Mouse (Mus musculus) stomach, embryonic 15.5 days (tissue): Measurements from ENCODE around the gene Nxph3. TPM values are rescaled to one million over a fixed set of nuclear protein-coding genes. Genes with fewer than 3 reads are reported as not detected.

Experiments
- ATAC-seq: fragments of 200-750 bp; cut with Nextera tagmentation; 2 replicates; pipeline ENCODE4 v1.8.0; 2017; ENCODE audit warnings: low read depth, moderate number of reproducible peaks, moderate TSS enrichment; ENCODE audit not compliant: insufficient read depth, low FRiP score
- H3K27ac ChIP-seq: fragments of 300-500 bp; sonication (generic); 2 replicates; pipeline ENCODE4 v1.5.1; 2015; ENCODE audit warnings: mild to moderate bottlenecking, inconsistent platforms
- H3K27me3 ChIP-seq: fragments of 300-500 bp; sonication (generic); replicated peaks from 2 replicates; pipeline ENCODE4 v1.6.1; 2015; ENCODE audit warnings: inconsistent platforms
- H3K36me3 ChIP-seq: fragments of 300-500 bp; sonication (generic); 2 replicates; pipeline ENCODE4 v1.6.1; 2015; ENCODE audit warnings: inconsistent platforms
- H3K4me1 ChIP-seq: fragments of 300-500 bp; sonication (generic); 2 replicates; pipeline ENCODE4 v1.6.1; 2015; ENCODE audit warnings: inconsistent platforms
- H3K4me2 ChIP-seq: fragments of 300-500 bp; sonication (generic); 2 replicates; pipeline ENCODE4 v1.6.1; 2015; ENCODE audit warnings: mild to moderate bottlenecking, inconsistent platforms
- H3K4me3 ChIP-seq: fragments of 300-500 bp; sonication (generic); replicated peaks from 2 replicates; pipeline ENCODE4 v1.5.1; 2015; ENCODE audit warnings: inconsistent platforms
- H3K9ac ChIP-seq: fragments of 300-500 bp; sonication (generic); 2 replicates; pipeline ENCODE4 v1.6.1; 2015; ENCODE audit warnings: inconsistent platforms
- H3K9me3 ChIP-seq: fragments of 300-500 bp; sonication (generic); 2 replicates; pipeline ENCODE4 v1.6.1; 2016; ENCODE audit warnings: inconsistent platforms
- WGBS: fragments of 180-500 bp; shearing (Covaris S2); methylation state at CpG from one replicate; pipeline ENCODE4 v1.1.7; 2015; 5-methylcytosine and 5-hydroxymethylcytosine counted together
- polyA plus RNA-seq: library from polyadenylated mRNA; unstranded; fragments of >200 nt; fragmentation: Nextera tagmentation; extraction: Ambion mirVana; gene quantifications from 2 replicates; pipeline ENCODE4 v1.2.1, GENCODE M21; 2015

Gene Nxph3
- polyA plus RNA-seq, 1 experiment from 2014 or later, result 0.83 TPM

- H3K9me3 ChIP-seq, result no peaks in the 10 kb centered on the region
- peaks cover 25% of the 10 kb centered on the region for H3K4me1 ChIP-seq
- H3K4me2 ChIP-seq, result no peak overlapping the region
- no peak overlapping the region for H3K27ac ChIP-seq
- WGBS, result 74% methylated on average over 15 of the region's 15 CpGs
- H3K4me3 ChIP-seq, result no peak overlapping the region
- no peak for ATAC-seq
- H3K27me3 ChIP-seq, result 0 out of 2 replicates have a peak, but pooled peaks cover 5% of the 10 kb centered on the region
- no peak overlapping the region for H3K9ac ChIP-seq
- no peaks in the 10 kb centered on the region for H3K36me3 ChIP-seq
Measured at GRCm38 (mm10) chr11:95538378-95539104, 24.2 kb upstream of the Nxph3 start.

DNA sequence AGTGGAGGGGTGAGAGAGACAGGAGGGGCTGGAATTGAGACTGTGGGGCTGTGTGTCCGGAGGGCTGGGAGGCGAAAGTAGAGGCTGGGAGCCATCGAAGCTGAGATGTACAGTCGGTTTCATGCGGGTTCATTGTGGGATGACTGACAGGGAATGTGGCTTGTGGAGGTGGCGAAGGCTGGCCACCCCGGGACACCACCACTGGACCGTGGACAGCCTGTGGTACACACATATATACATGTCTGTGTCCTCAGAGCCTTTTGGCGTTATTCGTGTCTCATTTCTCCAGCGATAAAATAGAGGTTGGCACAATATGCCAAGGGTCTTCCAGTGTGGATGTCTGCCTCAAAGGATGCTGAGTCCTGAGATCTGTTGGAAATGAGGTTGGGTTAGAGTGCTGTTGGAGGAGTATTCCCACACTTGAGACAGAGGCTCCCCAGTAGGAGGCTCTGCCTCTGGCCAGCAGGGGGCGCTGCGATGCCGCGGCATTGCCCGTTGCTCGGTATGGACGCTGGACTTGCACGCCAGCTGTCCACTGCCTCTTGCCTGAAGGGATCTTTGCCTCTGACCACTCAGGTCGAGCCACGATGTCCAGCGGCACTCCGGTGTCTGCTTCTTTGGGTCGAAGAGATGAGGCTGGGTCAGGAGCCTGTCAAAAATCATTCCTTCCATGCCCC lies 19.3 kb upstream of the Nxph3 start:
- Histone ChIP-seq H3K27ac (no peak overlapping the region), H3K36me3 (no peaks in the 10 kb centered on the region), H3K4me3 (no peak overlapping the region), H3K27me3 (0 out of 2 replicates have a peak, but pooled peaks cover 5% of the 10 kb centered on the region), H3K9me3 (no peaks in the 10 kb centered on the region), H3K4me1 (0 out of 2 replicates have a peak, but pooled peaks cover 8% of the 10 kb centered on the region), H3K4me2 (peak overlapping the region; percentile 41), H3K9ac (no peak overlapping the region)
- WGBS, result 22% methylated on average over 24 of the region's 24 CpGs
- ATAC-seq, result peak; percentile 77; the same call in 1 of the 2 replicates

- ATAC-seq, result no peak
- Histone ChIP-seq H3K9ac (no peak overlapping the region), H3K4me2 (no peak overlapping the region), H3K36me3 (no peaks in the 10 kb centered on the region), H3K27me3 (0 out of 2 replicates have a peak, but pooled peaks cover 5% of the 10 kb centered on the region), H3K27ac (no peak overlapping the region), H3K4me1 (0 out of 2 replicates have a peak, but pooled peaks cover 4% of the 10 kb centered on the region), H3K9me3 (no peaks in the 10 kb centered on the region), H3K4me3 (no peak overlapping the region)
- WGBS, result 63% methylated on average over 13 of the region's 13 CpGs
Measured at GRCm38 (mm10) chr11:95532353-95533072, 18.1 kb upstream of the Nxph3 start.

- Histone ChIP-seq H3K27ac (no peak overlapping the region), H3K36me3 (no peaks in the 10 kb centered on the region), H3K27me3 (no peaks in the 10 kb centered on the region), H3K4me1 (no peaks in the 10 kb centered on the region), H3K4me3 (no peak overlapping the region), H3K4me2 (no peak overlapping the region), H3K9me3 (no peaks in the 10 kb centered on the region), H3K9ac (no peak overlapping the region)
- ATAC-seq, result no peak
- 81% methylated on average over 3 of the region's 3 CpGs for WGBS
Measured at GRCm38 (mm10) chr11:95528231-95528630, 13.9 kb upstream of the Nxph3 start.

DNA sequence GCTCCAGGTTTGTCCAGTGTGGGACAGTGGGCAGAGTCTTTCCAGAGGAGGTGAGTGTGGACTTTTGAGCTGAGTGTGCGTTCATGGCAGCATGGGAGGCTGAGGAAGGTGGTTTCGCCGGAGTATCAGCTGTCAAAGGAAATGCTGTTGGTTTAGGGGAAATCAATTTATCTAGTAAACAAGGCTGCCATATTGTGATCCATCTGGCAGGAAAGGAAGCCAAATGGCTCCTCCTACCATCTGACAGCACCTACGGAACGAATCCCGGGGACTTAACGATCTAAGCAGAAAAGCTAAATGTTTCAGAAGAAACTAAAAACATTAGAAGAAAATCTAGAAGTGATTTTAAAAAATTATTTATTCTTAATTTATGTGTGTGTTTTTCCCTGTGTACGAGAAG lies 12.9 kb upstream of the Nxph3 start:
- H3K36me3 ChIP-seq, result no peaks in the 10 kb centered on the region
- no peaks in the 10 kb centered on the region for H3K27me3 ChIP-seq
- no peak overlapping the region for H3K27ac ChIP-seq
- no peaks in the 10 kb centered on the region for H3K4me1 ChIP-seq
- no peak overlapping the region for H3K4me3 ChIP-seq
- no peak overlapping the region for H3K9ac ChIP-seq
- H3K9me3 ChIP-seq, result no peaks in the 10 kb centered on the region
- ATAC-seq, result no peak
- no peak overlapping the region for H3K4me2 ChIP-seq
- WGBS, result 78% methylated on average over 8 of the region's 8 CpGs

- Histone ChIP-seq H3K9ac (no peak overlapping the region), H3K9me3 (no peaks in the 10 kb centered on the region), H3K36me3 (no peaks in the 10 kb centered on the region), H3K4me3 (peak overlapping the region; percentile 12; the same call in 1 of the 2 replicates), H3K27ac (no peak overlapping the region), H3K4me1 (peaks cover 10% of the 10 kb centered on the region; the same call in 1 of the 2 replicates), H3K27me3 (0 out of 2 replicates have a peak, but pooled peaks cover under 1% of the 10 kb centered on the region), H3K4me2 (peak overlapping the region; percentile 63)
- 2% methylated on average over 13 of the region's 13 CpGs for WGBS
- peak; percentile 44 for ATAC-seq
Measured at GRCm38 (mm10) chr11:95521563-95521962, 7.2 kb upstream of the Nxph3 start.

- no peak overlapping the region; the same call in 1 of the 2 replicates for H3K9ac ChIP-seq
- WGBS, result 7% methylated on average over 27 of the region's 27 CpGs
Measured at GRCm38 (mm10) chr11:95520456-95521072, 6.2 kb upstream of the Nxph3 start.

DNA sequence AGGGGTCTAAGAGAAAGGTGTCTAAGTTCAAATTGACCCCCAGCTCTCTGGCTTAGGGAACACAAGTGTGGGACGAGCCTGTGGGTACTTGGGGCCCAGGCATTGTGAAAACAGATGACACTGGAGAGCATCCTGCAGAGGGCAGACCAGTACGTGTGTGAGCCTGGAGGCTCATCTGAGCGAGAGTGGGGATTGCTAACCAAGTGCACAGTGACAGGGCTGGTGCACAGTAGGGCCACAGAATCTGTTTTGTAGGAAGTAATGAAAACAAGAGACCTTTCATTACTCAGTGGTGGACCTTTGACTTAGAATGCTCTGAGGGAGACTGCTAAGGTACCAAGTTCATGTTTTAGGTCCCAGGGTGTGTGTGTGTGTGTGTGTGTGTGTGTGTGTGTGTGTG lies 5.6 kb upstream of the Nxph3 start:
- H3K27me3 ChIP-seq, result peaks cover 13% of the 10 kb centered on the region
- H3K4me2 ChIP-seq, result no peak overlapping the region
- WGBS, result 55% methylated on average over 3 of the region's 3 CpGs
- no peaks in the 10 kb centered on the region for H3K36me3 ChIP-seq
- ATAC-seq, result no peak
- H3K27ac ChIP-seq, result no peak overlapping the region
- peaks cover 16% of the 10 kb centered on the region for H3K4me1 ChIP-seq
- no peak overlapping the region for H3K9ac ChIP-seq
- H3K9me3 ChIP-seq, result no peaks in the 10 kb centered on the region
- no peak overlapping the region for H3K4me3 ChIP-seq

More at GRCm38 (mm10) chr11:95520456-95521072, 6.2 kb upstream of the Nxph3 start:
- ATAC-seq, result peak; percentile 56; the same call in 1 of the 2 replicates
- peak overlapping the region; percentile 38 for H3K4me3 ChIP-seq
- H3K4me2 ChIP-seq, result peak overlapping the region; percentile 63
- peaks cover 7% of the 10 kb centered on the region for H3K27me3 ChIP-seq
- peaks cover 11% of the 10 kb centered on the region; the same call in 1 of the 2 replicates for H3K4me1 ChIP-seq
- no peaks in the 10 kb centered on the region for H3K36me3 ChIP-seq
- no peak overlapping the region for H3K27ac ChIP-seq
- no peaks in the 10 kb centered on the region for H3K9me3 ChIP-seq

DNA sequence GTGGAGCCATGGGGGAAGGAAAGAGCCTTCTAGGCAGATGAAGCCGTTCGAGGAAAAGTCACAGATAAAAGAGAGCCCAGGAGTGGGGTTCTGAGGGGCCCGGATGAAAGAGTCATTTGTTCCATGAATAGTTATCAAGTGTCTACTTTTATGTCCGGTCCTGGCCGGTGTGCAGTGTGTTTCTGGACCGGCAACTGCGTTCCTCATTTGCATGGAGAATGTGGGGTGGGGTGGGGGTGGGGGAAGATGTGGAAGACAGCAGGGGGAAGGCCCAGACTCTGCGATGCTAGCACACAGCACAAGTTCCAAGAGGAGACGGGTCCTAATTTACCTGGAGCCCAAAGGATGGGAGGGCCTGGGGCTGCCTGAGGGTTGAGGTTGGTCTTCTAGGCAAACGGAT lies 4.9 kb upstream of the Nxph3 start:
- H3K4me1 ChIP-seq, result peaks cover 22% of the 10 kb centered on the region
- no peak for ATAC-seq
- 59% methylated on average over 10 of the region's 10 CpGs for WGBS

DNA sequence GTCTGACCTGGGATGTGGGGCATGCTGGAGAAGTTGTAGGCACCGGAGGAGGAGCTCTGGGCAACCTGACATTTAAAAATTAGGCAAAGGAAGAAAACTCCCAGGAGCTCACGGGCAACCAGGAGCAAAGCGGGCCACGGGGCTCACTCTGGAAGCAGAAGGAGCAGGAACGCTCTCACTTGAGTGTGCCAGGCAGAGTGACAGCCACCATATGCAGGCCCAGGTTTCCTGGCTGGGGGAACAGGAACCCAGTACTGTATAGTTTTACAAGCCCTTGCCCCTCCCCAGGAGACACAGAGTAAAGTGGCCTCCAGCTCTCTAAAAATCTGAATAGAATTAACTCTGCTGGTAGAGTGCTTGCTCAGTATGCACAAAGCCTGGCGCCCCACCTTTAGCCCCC lies 2.8 kb upstream of the Nxph3 start:
- no peak overlapping the region for H3K4me3 ChIP-seq
- peaks cover 34% of the 10 kb centered on the region for H3K27me3 ChIP-seq
- H3K36me3 ChIP-seq, result no peaks in the 10 kb centered on the region
- H3K4me2 ChIP-seq, result no peak overlapping the region
- ATAC-seq, result no peak
- no peak overlapping the region for H3K27ac ChIP-seq
- no peaks in the 10 kb centered on the region for H3K9me3 ChIP-seq
- 45% methylated on average over 6 of the region's 6 CpGs for WGBS
- H3K4me1 ChIP-seq, result peaks cover 32% of the 10 kb centered on the region
- no peak overlapping the region for H3K9ac ChIP-seq

More for the DNA sequence above, 4.9 kb upstream of the Nxph3 start:
- no peak overlapping the region for H3K4me3 ChIP-seq
- no peak overlapping the region for H3K9ac ChIP-seq
- H3K36me3 ChIP-seq, result no peaks in the 10 kb centered on the region
- H3K9me3 ChIP-seq, result no peaks in the 10 kb centered on the region
- no peak overlapping the region for H3K4me2 ChIP-seq
- no peak overlapping the region for H3K27ac ChIP-seq
- H3K27me3 ChIP-seq, result peaks cover 20% of the 10 kb centered on the region

DNA sequence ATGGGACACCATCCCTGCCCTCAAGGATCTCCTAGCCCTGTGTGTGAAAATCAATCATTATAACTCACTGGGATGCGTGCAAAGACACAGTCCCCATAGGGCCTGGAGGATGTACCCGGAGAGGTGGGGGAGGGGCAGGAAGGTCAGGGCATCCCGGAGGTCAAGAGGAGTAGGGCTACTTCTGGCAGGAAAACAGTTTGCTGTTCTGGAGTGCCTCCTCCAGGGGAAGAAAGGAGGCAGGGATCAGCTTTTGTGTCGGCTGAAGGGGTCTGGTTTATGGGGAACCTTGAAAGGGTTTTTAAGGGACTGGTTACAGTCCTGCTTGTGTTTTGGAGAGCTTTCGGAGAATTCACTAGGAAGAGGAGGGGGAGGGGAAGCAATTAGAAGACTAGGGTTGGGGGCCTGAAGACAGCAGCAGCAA lies 2.1 kb upstream of the Nxph3 start:
- no peak overlapping the region for H3K9ac ChIP-seq
- H3K9me3 ChIP-seq, result no peaks in the 10 kb centered on the region
- H3K4me1 ChIP-seq, result peaks cover 31% of the 10 kb centered on the region
- H3K4me3 ChIP-seq, result no peak overlapping the region
- H3K27ac ChIP-seq, result no peak overlapping the region
- 9% methylated on average over 5 of the region's 5 CpGs for WGBS
- H3K36me3 ChIP-seq, result no peaks in the 10 kb centered on the region
- H3K4me2 ChIP-seq, result no peak overlapping the region
- ATAC-seq, result no peak
- peaks cover 36% of the 10 kb centered on the region for H3K27me3 ChIP-seq
